Mouse (Mus musculus) midbrain, embryonic 10.5 days (tissue): ENCODE data around the gene Fat2. TPM values are rescaled to one million over a fixed set of nuclear protein-coding genes. Genes with fewer than 3 reads are reported as not detected.

Experiments used
- DNase-seq: peaks from one replicate; pipeline ENCODE4 v3.0.0-alpha.2; 2017; ENCODE audit warnings: low spot score
- H3K27ac ChIP-seq: fragments of 300-500 bp; sonication (generic); replicated peaks from 2 replicates; pipeline ENCODE4 v1.5.1; 2016; ENCODE audit warnings: mild to moderate bottlenecking
- H3K27me3 ChIP-seq: fragments of 300-500 bp; sonication (generic); 2 replicates; pipeline ENCODE4 v1.6.1; 2016; ENCODE audit warnings: low read depth, mild to moderate bottlenecking; ENCODE audit not compliant: poor library complexity, severe bottlenecking
- H3K36me3 ChIP-seq: fragments of 300-500 bp; sonication (generic); 2 replicates; pipeline ENCODE4 v1.6.1; 2016; ENCODE audit warnings: mild to moderate bottlenecking, moderate library complexity
- H3K4me1 ChIP-seq: fragments of 300-500 bp; sonication (generic); 2 replicates; pipeline ENCODE4 v1.6.1; 2016
- H3K4me3 ChIP-seq: fragments of 300-500 bp; sonication (generic); 2 replicates; pipeline ENCODE4 v1.5.1; 2016; ENCODE audit warnings: mild to moderate bottlenecking, moderate library complexity
- H3K9me3 ChIP-seq: fragments of 300-500 bp; sonication (generic); replicated peaks from 2 replicates; pipeline ENCODE4 v1.6.1; 2016; ENCODE audit warnings: mild to moderate bottlenecking
- WGBS: fragments of 180-500 bp; shearing (Covaris S2); methylation state at CpG from one replicate; pipeline ENCODE4 v1.1.7; 2016; 5-methylcytosine and 5-hydroxymethylcytosine counted together
- polyA plus RNA-seq: library from polyadenylated mRNA; unstranded; fragments of >200 nt; fragmentation: Nextera tagmentation; extraction: Ambion mirVana; gene quantifications from 2 replicates; pipeline ENCODE4 v1.2.1, GENCODE M21; 2016

Gene Fat2
- polyA plus RNA-seq, 1 experiment from 2014 or later: 0.04 TPM

- no peaks in the 10 kb centered on the region for H3K36me3 ChIP-seq
- no peak overlapping the region for H3K4me3 ChIP-seq
- WGBS: 90% methylated on average over 15 of the region's 15 CpGs
- H3K27ac ChIP-seq: no peak overlapping the region
- H3K9me3 ChIP-seq: no peaks in the 10 kb centered on the region
- no peaks in the 10 kb centered on the region for H3K27me3 ChIP-seq
- H3K4me1 ChIP-seq: 0 out of 2 replicates have a peak, but pooled peaks cover 3% of the 10 kb centered on the region
- DNase-seq: no peak
Observed at GRCm38 (mm10) chr11:55358094-55358783, 21.9 kb upstream of the Fat2 start.

- Histone ChIP-seq H3K4me1 (0 out of 2 replicates have a peak, but pooled peaks cover 3% of the 10 kb centered on the region), H3K4me3 (no peak overlapping the region), H3K36me3 (no peaks in the 10 kb centered on the region), H3K9me3 (no peaks in the 10 kb centered on the region), H3K27ac (no peak overlapping the region), H3K27me3 (no peaks in the 10 kb centered on the region)
- no peak for DNase-seq
- 91% methylated on average over 2 of the region's 2 CpGs for WGBS
Observed at GRCm38 (mm10) chr11:55356846-55357245, 20.5 kb upstream of the Fat2 start.

GRCm38 (mm10) chr11:55341961-55342371 is 5.6 kb upstream of the Fat2 start:
- Histone ChIP-seq H3K36me3 (no peaks in the 10 kb centered on the region), H3K4me1 (no peaks in the 10 kb centered on the region), H3K27me3 (no peaks in the 10 kb centered on the region), H3K27ac (no peak overlapping the region), H3K4me3 (no peak overlapping the region), H3K9me3 (0 out of 2 replicates have a peak, but pooled peaks cover 4% of the 10 kb centered on the region)
- DNase-seq: no peak
- WGBS: 72% methylated on average over 11 of the region's 11 CpGs

GRCm38 (mm10) chr11:55340789-55341188 is 4.4 kb upstream of the Fat2 start:
- 81% methylated on average over 2 of the region's 2 CpGs for WGBS
- no peak for DNase-seq

GRCm38 (mm10) chr11:55337032-55337769 is 837 bp upstream of the Fat2 start:
- 83% methylated on average over 5 of the region's 5 CpGs for WGBS
- no peak overlapping the region for H3K4me3 ChIP-seq
- H3K4me1 ChIP-seq: peaks cover 5% of the 10 kb centered on the region; the same call in 1 of the 2 replicates
- H3K27ac ChIP-seq: no peak overlapping the region
- H3K27me3 ChIP-seq: no peaks in the 10 kb centered on the region
- 0 out of 2 replicates have a peak, but pooled peaks cover 4% of the 10 kb centered on the region for H3K9me3 ChIP-seq
- H3K36me3 ChIP-seq: no peaks in the 10 kb centered on the region
- DNase-seq: no peak

More at GRCm38 (mm10) chr11:55340789-55341188, 4.4 kb upstream of the Fat2 start:
- no peaks in the 10 kb centered on the region for H3K27me3 ChIP-seq
- no peaks in the 10 kb centered on the region for H3K36me3 ChIP-seq
- H3K9me3 ChIP-seq: 0 out of 2 replicates have a peak, but pooled peaks cover 4% of the 10 kb centered on the region
- H3K4me3 ChIP-seq: no peak overlapping the region
- peaks cover 5% of the 10 kb centered on the region; the same call in 1 of the 2 replicates for H3K4me1 ChIP-seq
- no peak overlapping the region for H3K27ac ChIP-seq

GRCm38 (mm10) chr11:55335314-55336076 is 869 bp downstream of the Fat2 start:
- Histone ChIP-seq H3K27me3 (no peaks in the 10 kb centered on the region), H3K9me3 (0 out of 2 replicates have a peak, but pooled peaks cover 4% of the 10 kb centered on the region), H3K4me1 (peaks cover 5% of the 10 kb centered on the region; the same call in 1 of the 2 replicates), H3K27ac (no peak overlapping the region), H3K36me3 (no peaks in the 10 kb centered on the region), H3K4me3 (no peak overlapping the region)
- WGBS: 89% methylated on average over 14 of the region's 14 CpGs
- no peak for DNase-seq

- Histone ChIP-seq H3K4me1 (peaks cover 5% of the 10 kb centered on the region; the same call in 1 of the 2 replicates), H3K36me3 (no peaks in the 10 kb centered on the region), H3K9me3 (0 out of 2 replicates have a peak, but pooled peaks cover 4% of the 10 kb centered on the region), H3K27ac (no peak overlapping the region), H3K27me3 (no peaks in the 10 kb centered on the region), H3K4me3 (no peak overlapping the region)
- DNase-seq: no peak
- 91% methylated on average over 4 of the region's 4 CpGs for WGBS
Observed at GRCm38 (mm10) chr11:55334545-55334944, 1.8 kb downstream of the Fat2 start.

GRCm38 (mm10) chr11:55334063-55334462 is 2.3 kb downstream of the Fat2 start:
- Histone ChIP-seq H3K36me3 (no peaks in the 10 kb centered on the region), H3K27me3 (no peaks in the 10 kb centered on the region), H3K4me3 (no peak overlapping the region), H3K27ac (no peak overlapping the region), H3K4me1 (peaks cover 5% of the 10 kb centered on the region; the same call in 1 of the 2 replicates), H3K9me3 (0 out of 2 replicates have a peak, but pooled peaks cover 4% of the 10 kb centered on the region)
- 88% methylated on average over 6 of the region's 6 CpGs for WGBS
- no peak for DNase-seq

GRCm38 (mm10) chr11:55329868-55330772 is 6.2 kb downstream of the Fat2 start:
- WGBS: 91% methylated on average over 16 of the region's 16 CpGs
- no peak for DNase-seq
- Histone ChIP-seq H3K4me1 (no peaks in the 10 kb centered on the region), H3K27me3 (no peaks in the 10 kb centered on the region), H3K4me3 (no peak overlapping the region), H3K36me3 (no peaks in the 10 kb centered on the region), H3K9me3 (no peaks in the 10 kb centered on the region), H3K27ac (no peak overlapping the region)

GRCm38 (mm10) chr11:55327558-55328409 is 8.6 kb downstream of the Fat2 start:
- Histone ChIP-seq H3K4me3 (no peak overlapping the region), H3K4me1 (no peaks in the 10 kb centered on the region), H3K27ac (no peak overlapping the region), H3K27me3 (no peaks in the 10 kb centered on the region), H3K9me3 (no peaks in the 10 kb centered on the region), H3K36me3 (no peaks in the 10 kb centered on the region)
- no peak for DNase-seq
- WGBS: 88% methylated on average over 9 of the region's 9 CpGs

GRCm38 (mm10) chr11:55327111-55327510 is 9.3 kb downstream of the Fat2 start:
- H3K4me1 ChIP-seq: no peaks in the 10 kb centered on the region
- no peak for DNase-seq
- H3K4me3 ChIP-seq: no peak overlapping the region
- no peaks in the 10 kb centered on the region for H3K36me3 ChIP-seq
- H3K27ac ChIP-seq: no peak overlapping the region
- no peaks in the 10 kb centered on the region for H3K9me3 ChIP-seq
- H3K27me3 ChIP-seq: no peaks in the 10 kb centered on the region
- WGBS: 87% methylated on average over 5 of the region's 5 CpGs
